Mouse (Mus musculus): ENCODE results near the gene Kcna5.

Kcna5 gene

GRCm38 (mm10) chr6:126535208-126535910 is at the start of gene Kcna5:
Gene Kcna5 (minus strand): TSS chr6:126535412.
- TF ChIP-seq GATA4 (IDR thresholded peaks at IDR 0.05; ENCODE audit: insufficient replicate concordance, low read length) = no peak

DNA sequence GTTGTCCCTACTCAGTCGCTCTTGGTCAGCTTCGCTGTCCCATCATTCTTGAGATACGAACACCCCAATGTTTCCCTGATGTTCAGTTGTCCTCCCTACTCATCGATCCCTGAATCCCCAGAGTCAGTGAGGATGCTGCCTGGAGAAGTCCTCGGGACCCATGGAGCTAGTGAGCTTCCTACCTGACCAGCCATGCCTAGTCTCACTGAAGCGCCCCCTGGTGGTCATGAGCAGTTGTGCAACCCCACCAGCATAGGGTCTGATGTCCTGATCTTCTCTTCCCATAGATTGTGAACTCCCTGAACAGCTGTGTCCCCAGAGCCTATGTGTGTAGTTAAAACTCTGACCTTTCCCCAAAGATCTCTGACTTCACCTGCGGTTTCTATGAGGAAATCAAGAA is 47.9 kb upstream of the Kcna5 start:
- no peak for TF ChIP-seq GATA4 (IDR thresholded peaks at IDR 0.05; ENCODE audit: insufficient replicate concordance, low read length)

DNA sequence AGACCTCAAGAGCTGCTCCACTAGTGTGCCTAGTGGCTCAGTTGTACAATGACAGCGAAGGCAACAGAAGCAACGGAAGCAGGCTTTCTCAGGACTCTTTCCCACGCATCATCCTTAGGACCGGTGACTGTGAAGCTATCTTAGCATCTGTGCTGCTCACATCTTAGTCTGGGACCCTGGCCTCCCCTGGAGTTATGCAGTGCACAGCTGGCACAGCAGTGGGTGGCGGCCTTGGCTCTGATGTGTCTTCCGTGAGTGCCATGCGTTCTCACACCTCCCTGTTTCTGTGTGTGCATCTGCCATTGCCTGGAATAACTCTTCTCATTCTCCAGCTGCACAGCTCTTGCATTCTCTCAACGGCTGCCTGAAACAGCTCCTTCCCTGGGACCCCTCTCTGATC is 46.4 kb upstream of the Kcna5 start:
- no peak for TF ChIP-seq GATA4 (IDR thresholded peaks at IDR 0.05; ENCODE audit: insufficient replicate concordance, low read length)

GRCm38 (mm10) chr6:126580571-126580970 is 45.4 kb upstream of the Kcna5 start:
- TF ChIP-seq GATA4 (IDR thresholded peaks at IDR 0.05; ENCODE audit: insufficient replicate concordance, low read length) = no peak

- no peak for TF ChIP-seq GATA4 (IDR thresholded peaks at IDR 0.05; ENCODE audit: insufficient replicate concordance, low read length)
These were observed 42.2 kb upstream of the Kcna5 start for GRCm38 (mm10) chr6:126577415-126577814.

GRCm38 (mm10) chr6:126576566-126576965 is 41.4 kb upstream of the Kcna5 start:
- TF ChIP-seq GATA4 (IDR thresholded peaks at IDR 0.05; ENCODE audit: insufficient replicate concordance, low read length) = no peak

- TF ChIP-seq GATA4 (IDR thresholded peaks at IDR 0.05; ENCODE audit: insufficient replicate concordance, low read length) = no peak
These were observed 39.6 kb upstream of the Kcna5 start for GRCm38 (mm10) chr6:126574778-126575177.

GRCm38 (mm10) chr6:126573021-126573420 is 37.8 kb upstream of the Kcna5 start:
- TF ChIP-seq GATA4 (IDR thresholded peaks at IDR 0.05; ENCODE audit: insufficient replicate concordance, low read length) = no peak

GRCm38 (mm10) chr6:126569809-126570208 is 34.6 kb upstream of the Kcna5 start:
- no peak for TF ChIP-seq GATA4 (IDR thresholded peaks at IDR 0.05; ENCODE audit: insufficient replicate concordance, low read length)

GRCm38 (mm10) chr6:126568046-126568830 is 33.0 kb upstream of the Kcna5 start:
- no peak for TF ChIP-seq GATA4 (IDR thresholded peaks at IDR 0.05; ENCODE audit: insufficient replicate concordance, low read length)

GRCm38 (mm10) chr6:126567326-126567725 is 32.1 kb upstream of the Kcna5 start:
- no peak for TF ChIP-seq GATA4 (IDR thresholded peaks at IDR 0.05; ENCODE audit: insufficient replicate concordance, low read length)

DNA sequence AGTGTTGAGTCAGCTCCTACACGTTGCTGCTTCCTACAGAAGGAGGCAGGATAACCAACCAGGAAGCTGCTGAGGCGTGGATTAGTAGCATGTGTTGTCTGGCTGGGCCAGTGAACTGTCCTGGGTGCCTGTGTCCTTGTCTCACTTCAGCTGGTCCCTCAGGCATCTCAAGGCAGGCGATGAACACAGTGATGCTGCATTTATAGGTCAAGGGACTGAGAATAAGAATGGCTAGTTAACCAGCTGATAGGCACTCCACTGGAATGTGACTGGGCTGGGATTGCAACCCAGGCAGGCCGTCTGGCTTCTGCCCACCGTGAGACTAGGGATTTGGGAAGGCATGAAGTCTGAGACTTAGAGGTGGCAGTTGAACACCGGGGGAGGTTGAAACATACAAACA is 29.2 kb upstream of the Kcna5 start:
- TF ChIP-seq GATA4 (IDR thresholded peaks at IDR 0.05; ENCODE audit: insufficient replicate concordance, low read length) = no peak

- no peak for TF ChIP-seq GATA4 (IDR thresholded peaks at IDR 0.05; ENCODE audit: insufficient replicate concordance, low read length)
These were observed 28.7 kb upstream of the Kcna5 start for GRCm38 (mm10) chr6:126563898-126564297.

DNA sequence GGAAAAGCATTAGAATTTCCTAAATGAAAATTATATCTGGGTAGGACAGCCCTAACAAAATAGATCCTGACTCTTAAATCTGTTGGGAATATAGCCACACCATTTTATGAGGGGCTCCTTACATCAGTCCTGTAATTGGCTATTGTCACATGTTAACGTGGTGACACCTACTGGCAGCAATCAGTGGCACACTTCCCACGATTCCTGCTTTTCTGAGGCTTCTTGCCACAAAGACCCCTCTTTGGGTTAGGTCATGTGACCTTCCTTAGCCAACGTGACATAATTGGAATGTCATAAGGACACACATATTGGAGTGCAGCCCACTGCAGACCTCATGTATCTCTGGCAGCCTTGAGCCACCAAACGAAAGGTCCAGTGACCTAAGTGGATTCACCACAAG is 26.5 kb upstream of the Kcna5 start:
- no peak for TF ChIP-seq GATA4 (IDR thresholded peaks at IDR 0.05; ENCODE audit: insufficient replicate concordance, low read length)

GRCm38 (mm10) chr6:126560696-126561095 is 25.5 kb upstream of the Kcna5 start:
- TF ChIP-seq GATA4 (IDR thresholded peaks at IDR 0.05; ENCODE audit: insufficient replicate concordance, low read length) = no peak

- no peak for TF ChIP-seq GATA4 (IDR thresholded peaks at IDR 0.05; ENCODE audit: insufficient replicate concordance, low read length)
These were observed 24.8 kb upstream of the Kcna5 start for GRCm38 (mm10) chr6:126560036-126560435.
